Mouse (Mus musculus): ENCODE measurements around the gene Srp68. TPM values are rescaled to one million over a fixed set of nuclear protein-coding genes. Genes with fewer than 3 reads are reported as not detected.
A peak's percentile ranks its signal among the peaks of the same experiment; 100 is the strongest.

Srp68 gene
- polyA plus RNA-seq, 1 experiment from 2014 or later: 108 TPM

GRCm38 (mm10) chr11:116215991-116216390, 58.0 kb downstream of the Srp68 start:
- no peak for ATAC-seq (ENCODE audit: insufficient number of reproducible peaks, low FRiP score, low TSS enrichment, low read depth)
- 86% methylated on average over 6 of the region's 6 CpGs for WGBS
- Histone ChIP-seq H3K36me3 (0 out of 2 replicates have a peak, but pooled peaks cover 9% of the 10 kb centered on the region), H3K4me3 (no peak overlapping the region), H3K27ac (no peak overlapping the region), H3K27me3 (peaks cover 6% of the 10 kb centered on the region; the same call in 1 of the 2 replicates), H3K4me1 (peaks cover 27% of the 10 kb centered on the region), H3K9ac (no peak overlapping the region), H3K4me2 (no peak overlapping the region), H3K9me3 (no peaks in the 10 kb centered on the region)

- ATAC-seq (ENCODE audit: insufficient number of reproducible peaks, low FRiP score, low TSS enrichment, low read depth): no peak
Observed at GRCm38 (mm10) chr11:116215181-116215580, 58.8 kb downstream of the Srp68 start.

GRCm38 (mm10) chr11:116213877-116214510, 60.0 kb downstream of the Srp68 start:
- Histone ChIP-seq H3K36me3 (0 out of 2 replicates have a peak, but pooled peaks cover 9% of the 10 kb centered on the region), H3K9me3 (no peaks in the 10 kb centered on the region), H3K9ac (no peak overlapping the region), H3K4me1 (peaks cover 9% of the 10 kb centered on the region), H3K27me3 (no peaks in the 10 kb centered on the region), H3K4me3 (no peak overlapping the region), H3K27ac (no peak overlapping the region), H3K4me2 (no peak overlapping the region)
- ATAC-seq (ENCODE audit: insufficient number of reproducible peaks, low FRiP score, low TSS enrichment, low read depth): no peak
- WGBS: 86% methylated on average over 13 of the region's 13 CpGs

More at GRCm38 (mm10) chr11:116215181-116215580, 58.8 kb downstream of the Srp68 start:
- no peak overlapping the region for H3K4me3 ChIP-seq
- no peak overlapping the region for H3K4me2 ChIP-seq
- peaks cover 21% of the 10 kb centered on the region for H3K4me1 ChIP-seq
- no peaks in the 10 kb centered on the region for H3K27me3 ChIP-seq
- no peak overlapping the region for H3K9ac ChIP-seq
- H3K36me3 ChIP-seq: 0 out of 2 replicates have a peak, but pooled peaks cover 9% of the 10 kb centered on the region
- WGBS: 76% methylated on average over 7 of the region's 7 CpGs
- H3K27ac ChIP-seq: no peak overlapping the region
- H3K9me3 ChIP-seq: no peaks in the 10 kb centered on the region

- Histone ChIP-seq H3K27me3 (no peaks in the 10 kb centered on the region), H3K4me2 (no peak overlapping the region), H3K9ac (no peak overlapping the region), H3K9me3 (no peaks in the 10 kb centered on the region), H3K4me1 (no peaks in the 10 kb centered on the region), H3K36me3 (0 out of 2 replicates have a peak, but pooled peaks cover 12% of the 10 kb centered on the region), H3K4me3 (no peak overlapping the region), H3K27ac (no peak overlapping the region)
- WGBS: 87% methylated on average over 6 of the region's 6 CpGs
- ATAC-seq (ENCODE audit: insufficient number of reproducible peaks, low FRiP score, low TSS enrichment, low read depth): no peak
Observed at GRCm38 (mm10) chr11:116212847-116213246, 61.2 kb downstream of the Srp68 start.

GRCm38 (mm10) chr11:116210696-116211095, 63.3 kb downstream of the Srp68 start:
- no peak overlapping the region for H3K9ac ChIP-seq
- no peak overlapping the region for H3K4me2 ChIP-seq
- H3K9me3 ChIP-seq: 0 out of 2 replicates have a peak, but pooled peaks cover 3% of the 10 kb centered on the region
- no peak overlapping the region for H3K27ac ChIP-seq
- H3K36me3 ChIP-seq: peaks cover 29% of the 10 kb centered on the region; the same call in 1 of the 2 replicates
- ATAC-seq (ENCODE audit: insufficient number of reproducible peaks, low FRiP score, low TSS enrichment, low read depth): no peak
- H3K27me3 ChIP-seq: no peaks in the 10 kb centered on the region
- H3K4me3 ChIP-seq: no peak overlapping the region
- H3K4me1 ChIP-seq: no peaks in the 10 kb centered on the region
- WGBS: 62% methylated on average over 5 of the region's 5 CpGs

GRCm38 (mm10) chr11:116209257-116209656, 64.8 kb downstream of the Srp68 start:
- WGBS: 72% methylated on average over 8 of the region's 8 CpGs
- no peak for ATAC-seq (ENCODE audit: insufficient number of reproducible peaks, low FRiP score, low TSS enrichment, low read depth)
- no peak overlapping the region for H3K4me3 ChIP-seq
- no peaks in the 10 kb centered on the region for H3K4me1 ChIP-seq
- H3K9ac ChIP-seq: no peak overlapping the region
- no peaks in the 10 kb centered on the region for H3K27me3 ChIP-seq
- H3K4me2 ChIP-seq: no peak overlapping the region
- H3K9me3 ChIP-seq: 0 out of 2 replicates have a peak, but pooled peaks cover 3% of the 10 kb centered on the region
- no peak overlapping the region for H3K27ac ChIP-seq
- H3K36me3 ChIP-seq: peaks cover 31% of the 10 kb centered on the region; the same call in 1 of the 2 replicates

- no peak overlapping the region for H3K4me3 ChIP-seq
- WGBS: 80% methylated on average over 3 of the region's 3 CpGs
- no peak overlapping the region for H3K4me2 ChIP-seq
- H3K27ac ChIP-seq: no peak overlapping the region
- H3K27me3 ChIP-seq: no peaks in the 10 kb centered on the region
- no peak overlapping the region for H3K9ac ChIP-seq
- H3K4me1 ChIP-seq: no peaks in the 10 kb centered on the region
- no peak for ATAC-seq (ENCODE audit: insufficient number of reproducible peaks, low FRiP score, low TSS enrichment, low read depth)
- 0 out of 2 replicates have a peak, but pooled peaks cover 3% of the 10 kb centered on the region for H3K9me3 ChIP-seq
- peaks cover 31% of the 10 kb centered on the region; the same call in 1 of the 2 replicates for H3K36me3 ChIP-seq
Observed at GRCm38 (mm10) chr11:116208660-116209059, 65.4 kb downstream of the Srp68 start.

- no peak for ATAC-seq (ENCODE audit: insufficient number of reproducible peaks, low FRiP score, low TSS enrichment, low read depth)
- no peak overlapping the region for H3K27ac ChIP-seq
- H3K27me3 ChIP-seq: no peaks in the 10 kb centered on the region
- H3K9me3 ChIP-seq: 0 out of 2 replicates have a peak, but pooled peaks cover 3% of the 10 kb centered on the region
- H3K9ac ChIP-seq: no peak overlapping the region
- no peaks in the 10 kb centered on the region for H3K4me1 ChIP-seq
- H3K36me3 ChIP-seq: peaks cover 36% of the 10 kb centered on the region; the same call in 1 of the 2 replicates
- WGBS: 70% methylated on average over 4 of the region's 4 CpGs
- no peak overlapping the region for H3K4me2 ChIP-seq
- no peak overlapping the region for H3K4me3 ChIP-seq
Observed at GRCm38 (mm10) chr11:116206678-116207077, 67.3 kb downstream of the Srp68 start.

GRCm38 (mm10) chr11:116203150-116203549, 70.9 kb downstream of the Srp68 start:
- WGBS: 92% methylated on average over 3 of the region's 3 CpGs
- no peak overlapping the region for H3K4me3 ChIP-seq
- H3K36me3 ChIP-seq: peaks cover 33% of the 10 kb centered on the region; the same call in 1 of the 2 replicates
- peaks cover 4% of the 10 kb centered on the region; the same call in 1 of the 2 replicates for H3K4me1 ChIP-seq
- no peaks in the 10 kb centered on the region for H3K27me3 ChIP-seq
- no peak overlapping the region for H3K27ac ChIP-seq
- H3K9ac ChIP-seq: no peak overlapping the region
- 0 out of 2 replicates have a peak, but pooled peaks cover 3% of the 10 kb centered on the region for H3K9me3 ChIP-seq
- H3K4me2 ChIP-seq: no peak overlapping the region
- ATAC-seq (ENCODE audit: insufficient number of reproducible peaks, low FRiP score, low TSS enrichment, low read depth): no peak

- H3K27ac ChIP-seq: no peak overlapping the region
- ATAC-seq (ENCODE audit: insufficient number of reproducible peaks, low FRiP score, low TSS enrichment, low read depth): no peak
- no peak overlapping the region for H3K9ac ChIP-seq
- no peak overlapping the region for H3K4me2 ChIP-seq
- 87% methylated on average over 2 of the region's 2 CpGs for WGBS
- no peaks in the 10 kb centered on the region for H3K27me3 ChIP-seq
- H3K36me3 ChIP-seq: peaks cover 26% of the 10 kb centered on the region
- no peak overlapping the region for H3K4me3 ChIP-seq
- peaks cover 14% of the 10 kb centered on the region for H3K4me1 ChIP-seq
- H3K9me3 ChIP-seq: no peaks in the 10 kb centered on the region
Observed at GRCm38 (mm10) chr11:116201151-116201550, 72.9 kb downstream of the Srp68 start.

- H3K9ac ChIP-seq: peak within 1 kb of the TSS; percentile 88
- peaks cover 14% of the 10 kb centered on the region for H3K4me1 ChIP-seq
- H3K9me3 ChIP-seq: no peaks in the 10 kb centered on the region
- H3K27ac ChIP-seq: peak within 1 kb of the TSS; percentile 95
- peak within 1 kb of the TSS; percentile 82 for H3K4me3 ChIP-seq
- H3K4me2 ChIP-seq: peak within 1 kb of the TSS; percentile 55
- no peaks in the 10 kb centered on the region for H3K27me3 ChIP-seq
- WGBS: under 1% methylated on average over 62 of the region's 62 CpGs
- peak; percentile 97 for ATAC-seq (ENCODE audit: insufficient number of reproducible peaks, low FRiP score, low TSS enrichment, low read depth)
- peaks cover 22% of the 10 kb centered on the region for H3K36me3 ChIP-seq
Observed at GRCm38 (mm10) chr11:116198639-116199531, 75.1 kb downstream of the Srp68 start, which contains the start of the genes Ten1 and Acox1. Ten1 (plus strand) TSS chr11:116198855. Acox1 (minus strand) TSS chr11:116199045.

Data from limb, embryonic 15.5 days (tissue).